Mouse (Mus musculus): ENCODE data around the gene Tmem178. TPM values are rescaled to one million over a fixed set of nuclear protein-coding genes. Genes with fewer than 3 reads are reported as not detected.

The Tmem178 gene
- 100 to 1,000 TPM; 110 to 111 TPM for total RNA-seq (2021)

DNA sequence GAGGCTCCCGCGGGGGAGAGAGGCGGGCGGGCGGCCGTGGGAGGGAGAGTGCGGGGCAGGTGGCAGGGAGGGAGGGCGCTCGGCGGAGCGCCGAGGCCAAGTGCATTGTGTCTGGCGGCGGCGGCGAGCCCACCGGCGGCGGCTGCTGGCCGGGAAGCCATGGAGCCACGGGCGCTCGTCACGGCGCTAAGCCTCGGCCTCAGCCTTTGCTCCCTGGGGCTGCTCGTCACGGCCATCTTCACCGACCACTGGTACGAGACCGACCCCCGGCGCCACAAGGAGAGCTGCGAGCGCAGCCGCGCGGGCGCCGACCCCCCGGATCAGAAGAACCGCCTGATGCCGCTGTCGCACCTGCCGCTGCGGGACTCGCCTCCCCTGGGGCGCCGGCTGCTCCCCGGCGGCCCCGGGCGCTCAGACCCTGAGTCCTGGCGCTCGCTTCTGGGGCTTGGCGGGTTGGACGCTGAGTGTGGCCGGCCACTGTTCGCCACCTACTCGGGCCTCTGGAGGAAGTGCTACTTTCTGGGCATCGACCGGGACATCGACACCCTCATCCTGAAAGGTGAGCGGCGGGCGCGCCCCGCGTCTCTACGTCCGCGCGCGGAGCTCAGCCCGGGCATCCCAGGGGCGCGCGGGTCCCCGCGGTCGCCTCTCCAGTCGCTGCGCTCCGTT is at the start of gene Tmem178:
Gene Tmem178, plus strand, starts transcription at position 103 of the 669 bp plus-strand sequence.
- peak in 1 of 2 experiments; percentile 26 for DNase-seq

DNA sequence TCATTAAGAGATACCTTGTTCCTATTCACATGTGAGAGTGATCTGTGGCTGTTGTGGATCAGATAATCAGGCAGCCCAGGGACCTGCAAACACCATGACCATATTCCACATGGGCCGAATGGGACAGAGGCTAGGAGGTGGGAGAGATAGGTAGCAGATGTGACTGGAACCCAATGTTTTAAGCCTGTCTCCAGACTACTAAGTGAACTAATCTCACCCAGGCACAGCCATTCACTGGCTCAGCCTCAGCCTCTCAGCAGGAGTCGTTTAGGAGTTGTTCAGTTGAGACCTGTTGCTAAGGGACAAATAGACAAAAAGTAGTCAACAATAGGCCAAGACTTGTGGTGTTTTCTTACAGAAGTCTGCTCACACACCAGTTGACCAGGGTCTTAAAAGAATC is 48.0 kb upstream of the Tmem178 start:
- DNase-seq, result no peak

DNA sequence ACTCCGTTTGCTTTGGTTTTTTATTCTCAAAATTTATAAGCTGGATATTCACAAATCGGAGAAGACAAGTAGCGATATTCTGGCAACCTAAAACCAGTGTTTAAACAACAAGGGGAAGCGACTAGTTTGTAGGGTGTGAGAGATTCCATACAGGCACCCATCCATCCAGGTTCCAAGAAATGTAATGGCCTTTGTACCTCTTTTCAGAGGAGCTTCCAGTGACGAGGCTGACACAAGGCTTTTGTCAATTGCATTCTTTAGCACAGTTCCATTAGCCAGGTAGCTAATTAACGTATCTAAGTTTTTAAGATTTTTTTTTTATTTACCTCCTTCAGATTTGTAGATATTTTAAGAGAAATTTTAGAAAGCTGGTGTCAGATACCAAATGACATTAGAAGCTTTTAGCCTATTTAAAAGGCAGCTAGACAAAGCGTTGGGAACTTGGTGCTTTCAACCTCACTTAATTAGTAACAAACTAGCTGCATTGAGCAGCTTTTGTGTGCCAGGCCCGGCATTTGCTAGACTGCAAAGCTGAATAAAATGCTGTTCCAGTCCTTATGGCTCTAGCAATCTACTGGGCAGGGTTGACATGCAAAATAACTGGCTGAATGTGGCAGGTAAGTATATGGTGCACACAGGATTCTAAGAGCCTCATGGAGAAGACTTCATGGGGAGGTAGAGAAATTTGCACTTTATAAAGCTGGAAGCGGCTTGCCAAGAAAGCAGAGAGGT is 46.6 kb upstream of the Tmem178 start:
- no peak for DNase-seq

DNA sequence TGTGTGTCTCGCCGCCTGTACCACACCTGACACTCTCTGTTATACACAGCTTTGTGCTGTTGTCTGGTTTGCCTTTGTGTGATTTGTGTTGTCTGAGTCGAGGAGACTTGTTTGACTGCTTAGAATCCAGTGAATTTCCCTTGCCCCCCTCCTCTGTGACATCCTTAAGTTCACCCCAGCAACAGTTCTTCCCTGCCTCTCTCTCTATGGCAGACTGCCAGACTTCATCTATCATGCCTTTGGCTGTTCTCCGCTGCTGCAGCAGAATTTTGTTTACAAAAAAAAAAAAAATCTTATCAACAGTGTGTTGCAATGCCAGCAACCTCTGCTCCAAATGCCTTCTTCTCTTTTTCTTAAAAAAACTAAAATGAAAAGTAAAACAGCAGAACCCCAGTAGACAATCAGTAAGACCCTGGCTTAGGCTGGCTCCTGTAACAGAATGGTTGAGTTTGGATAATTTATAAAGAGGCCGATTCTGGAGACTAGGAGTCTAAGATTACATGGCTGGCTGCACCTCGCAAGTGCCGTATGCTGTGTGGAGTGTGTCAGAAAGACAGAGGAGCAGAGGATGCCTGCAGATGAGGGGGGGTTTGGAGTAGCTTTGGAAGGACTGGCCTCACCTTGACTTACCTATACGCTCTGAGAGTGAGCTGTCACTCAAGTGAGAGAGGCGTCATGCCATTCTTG is 44.8 kb upstream of the Tmem178 start:
- DNase-seq, result no peak

DNA sequence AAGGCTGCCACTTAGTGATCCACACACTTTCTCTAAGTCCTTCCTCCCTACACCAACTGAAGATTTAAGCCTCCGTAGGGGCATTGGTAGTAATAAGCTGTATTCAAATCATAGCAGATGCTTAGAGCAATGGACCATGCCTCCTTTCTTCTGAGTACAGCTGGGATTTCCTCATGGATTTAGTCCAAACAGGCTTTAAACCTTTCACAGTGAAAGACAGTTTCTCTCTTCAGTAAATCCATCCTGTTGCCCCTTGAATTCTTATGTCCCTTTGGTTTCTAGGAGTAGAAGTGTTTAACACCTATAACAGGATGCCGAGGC is 44.3 kb upstream of the Tmem178 start:
- no peak for DNase-seq

DNA sequence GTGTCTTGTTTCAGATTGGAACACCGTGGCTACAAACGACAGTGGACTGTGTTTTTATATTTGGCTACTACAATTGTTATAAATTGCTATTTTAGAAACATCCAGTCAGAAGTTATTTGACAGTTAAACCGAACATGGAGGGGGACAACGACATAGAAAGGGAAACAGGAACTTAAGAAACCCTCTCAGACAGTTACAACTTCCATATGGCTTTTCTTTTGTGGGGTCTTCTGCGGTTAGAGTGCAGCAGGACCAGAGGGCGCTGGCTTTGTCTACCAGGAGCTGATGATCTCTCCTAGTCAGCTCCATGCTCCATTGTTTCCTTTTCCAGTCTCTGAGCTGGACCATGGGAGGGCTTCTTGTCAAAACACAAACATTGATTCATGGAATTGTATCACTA is 42.5 kb upstream of the Tmem178 start:
- DNase-seq, result no peak

DNA sequence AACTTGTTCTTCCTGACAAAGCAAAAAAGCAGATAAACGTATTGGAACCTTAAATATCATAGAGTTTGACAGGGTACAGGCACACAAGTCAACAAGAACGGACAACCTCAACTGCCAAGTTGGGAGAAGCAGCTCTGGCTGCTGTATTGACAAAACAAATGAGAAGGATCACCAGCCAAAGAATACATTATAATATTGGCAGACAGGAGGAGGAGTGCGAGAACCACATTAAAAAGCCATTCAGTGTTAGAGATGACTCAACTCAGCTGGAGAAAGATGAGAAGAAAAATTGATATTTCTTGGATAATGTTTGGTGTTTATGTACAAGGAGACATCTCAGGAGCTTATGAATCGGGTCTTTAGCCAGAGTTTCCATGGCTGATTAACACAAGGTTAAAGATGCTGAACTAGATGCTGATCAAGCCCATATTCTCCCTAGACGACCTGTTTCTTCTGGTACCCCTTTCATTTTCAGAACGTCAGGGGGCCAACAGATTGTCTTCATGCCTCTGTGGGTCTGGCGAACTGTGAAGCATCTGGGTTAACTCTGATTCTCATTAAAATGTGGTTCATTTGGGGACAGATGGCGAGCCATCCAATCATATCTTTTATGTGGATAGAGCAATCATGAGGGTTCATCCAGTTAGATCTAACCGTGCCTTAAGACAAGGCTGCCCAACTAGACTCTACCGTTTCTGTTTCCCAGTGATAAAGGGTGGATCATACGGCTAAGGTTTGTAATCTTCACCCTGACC is 41.1 kb upstream of the Tmem178 start:
- no peak for DNase-seq

DNA sequence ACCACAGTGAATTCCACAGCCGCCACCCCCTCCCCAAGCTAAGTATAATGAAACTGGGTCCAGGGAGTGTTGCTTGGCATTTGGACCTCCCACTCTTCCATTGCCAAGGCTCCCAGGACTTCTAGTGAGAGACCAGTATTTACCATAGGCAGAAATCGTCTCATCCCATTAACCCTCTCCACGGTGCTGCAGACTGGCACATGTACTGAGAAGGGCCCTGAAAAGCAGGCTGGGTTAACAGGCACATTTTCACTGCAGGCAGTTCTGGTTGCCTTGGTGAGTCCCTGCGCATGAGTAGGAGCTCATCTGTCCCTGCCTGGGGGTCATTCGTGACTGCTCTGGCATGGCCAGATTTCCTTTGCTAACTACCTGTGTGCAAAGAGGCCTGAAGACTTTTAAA is 40.4 kb upstream of the Tmem178 start:
- DNase-seq, result no peak

DNA sequence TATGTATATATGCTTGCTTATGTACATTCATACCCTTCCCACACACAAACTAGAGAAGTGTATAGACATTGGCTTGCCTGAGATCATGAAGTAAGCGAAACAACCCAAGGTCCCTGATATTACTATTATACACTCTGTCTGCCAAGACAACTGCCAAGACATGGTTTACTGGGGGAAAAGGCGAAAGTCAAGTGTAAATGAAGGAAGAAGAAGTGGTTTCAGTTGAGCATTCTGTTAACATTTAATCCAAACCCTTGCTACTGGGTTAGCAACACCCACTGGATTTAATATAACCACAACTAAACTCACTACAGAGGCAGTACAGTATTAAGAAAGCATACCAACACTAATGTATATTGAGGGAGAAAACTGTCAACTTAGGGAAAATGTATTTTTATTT is 28.8 kb upstream of the Tmem178 start:
- DNase-seq, result no peak

DNA sequence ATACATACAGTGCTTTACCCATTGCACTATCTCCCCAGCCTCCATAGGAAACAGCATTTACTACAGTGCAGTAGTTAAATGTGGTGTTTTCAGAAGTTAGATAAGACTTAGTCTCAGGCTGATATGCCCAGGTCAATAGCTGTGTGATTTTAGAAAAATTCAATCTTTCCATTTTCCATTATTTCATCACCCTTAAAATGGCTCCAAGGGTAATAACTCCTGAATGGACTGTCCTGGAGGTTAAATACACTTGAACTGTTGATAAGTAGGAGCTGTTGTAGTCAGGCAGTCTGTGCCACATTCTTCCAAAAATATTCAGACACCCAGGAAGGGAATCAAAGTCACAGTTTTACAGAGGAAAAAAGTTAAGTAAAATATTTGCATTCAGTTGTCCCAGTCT is 25.2 kb upstream of the Tmem178 start:
- no peak for DNase-seq

DNA sequence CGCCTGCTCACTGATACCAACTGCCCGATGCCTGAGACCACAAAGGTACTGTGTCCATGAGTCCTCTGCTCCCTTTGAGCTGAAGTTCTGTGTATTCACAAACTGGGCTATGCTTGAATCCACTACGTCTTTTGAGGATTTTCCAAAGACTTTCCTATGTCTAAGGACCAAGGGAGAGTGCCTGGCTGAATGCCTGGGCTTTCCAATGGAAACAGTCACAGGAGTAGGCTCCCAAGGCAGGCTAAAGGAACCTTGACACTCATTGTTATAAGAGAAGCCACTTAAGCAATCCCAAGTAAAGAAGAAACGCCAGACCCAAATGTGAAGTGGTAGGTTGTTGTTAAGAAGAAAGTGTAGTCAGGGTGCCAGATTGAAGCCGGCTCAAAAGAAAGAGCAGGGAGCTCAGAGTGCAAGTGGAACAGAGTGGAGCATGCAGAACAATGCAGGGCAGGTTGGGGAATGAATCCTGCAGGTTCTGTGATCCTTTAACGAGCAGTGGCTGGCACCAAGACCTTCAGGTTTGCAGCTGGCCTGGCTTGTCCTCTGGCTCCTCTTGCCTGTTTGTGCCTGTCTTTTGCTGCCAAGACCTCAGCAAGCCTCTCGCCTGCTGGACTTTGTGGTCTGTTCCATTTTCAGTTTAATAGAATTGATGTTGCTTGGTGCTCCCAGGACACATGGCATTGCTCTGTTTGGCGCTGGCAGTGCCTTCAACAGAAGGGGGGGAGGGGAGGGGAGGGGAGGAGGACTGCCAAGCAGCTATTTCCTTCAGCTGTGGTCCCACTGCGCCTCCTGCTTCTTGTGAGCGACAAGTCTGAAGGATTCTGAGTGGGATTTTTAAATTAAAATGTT is 22.9 kb upstream of the Tmem178 start:
- DNase-seq, result peak; percentile 36 to 42

DNA sequence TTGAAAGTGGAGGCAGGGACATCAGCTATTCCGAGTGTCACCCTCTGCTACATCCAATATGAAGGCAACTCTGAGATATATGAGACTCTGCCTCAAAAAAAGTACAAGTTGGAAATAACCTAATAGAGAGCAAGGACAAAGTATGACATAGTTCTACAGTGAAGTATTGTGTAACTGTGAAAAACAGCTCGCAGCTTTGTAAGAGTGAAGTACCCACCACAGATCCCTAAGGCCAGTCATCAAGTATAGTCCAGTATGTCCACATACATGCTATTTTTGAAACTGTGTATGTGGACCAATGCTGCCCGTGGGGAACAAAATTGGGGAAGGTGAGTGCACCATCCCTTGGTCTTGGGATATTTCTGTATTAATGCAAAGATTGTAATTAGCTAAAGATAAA is 18.9 kb upstream of the Tmem178 start:
- no peak for DNase-seq

DNA sequence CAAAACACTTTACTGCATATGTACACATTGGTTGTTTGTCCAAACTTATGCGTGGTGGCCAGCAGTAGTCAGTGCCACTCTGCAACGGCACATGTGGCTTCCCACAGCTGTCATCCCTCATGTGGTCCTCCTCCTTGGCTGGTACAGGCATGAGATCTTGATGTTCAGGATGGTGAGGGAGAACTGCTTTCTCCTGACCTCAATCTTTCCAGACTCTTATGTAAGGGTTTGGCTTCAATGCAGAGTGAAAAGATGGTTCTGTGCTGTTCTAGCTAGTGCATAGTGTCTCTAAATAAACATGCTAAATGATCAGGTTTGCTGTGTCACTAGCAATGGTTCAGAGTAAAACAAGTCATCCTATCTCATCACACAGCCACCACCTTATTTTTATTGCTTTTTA is 17.3 kb upstream of the Tmem178 start:
- no peak for DNase-seq

DNA sequence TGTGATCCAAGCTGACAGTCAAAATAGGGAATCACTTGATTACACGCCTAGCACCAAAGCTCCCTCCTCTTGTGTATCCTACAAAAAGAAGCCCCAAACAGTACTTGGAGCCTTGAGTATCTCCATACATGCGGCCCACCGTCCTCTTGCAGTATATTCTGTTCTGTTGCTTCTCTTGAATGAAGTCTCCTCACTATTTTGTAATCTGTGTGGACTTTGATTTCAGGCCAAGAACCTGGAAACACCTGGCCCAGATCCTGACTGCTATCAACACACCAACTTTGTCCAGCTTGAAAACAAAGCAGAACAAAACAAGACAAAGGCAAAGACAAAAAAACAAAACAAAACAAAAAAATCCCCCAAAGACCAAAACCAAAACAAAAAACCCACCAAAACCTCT is 11.7 kb upstream of the Tmem178 start:
- DNase-seq, result no peak

DNA sequence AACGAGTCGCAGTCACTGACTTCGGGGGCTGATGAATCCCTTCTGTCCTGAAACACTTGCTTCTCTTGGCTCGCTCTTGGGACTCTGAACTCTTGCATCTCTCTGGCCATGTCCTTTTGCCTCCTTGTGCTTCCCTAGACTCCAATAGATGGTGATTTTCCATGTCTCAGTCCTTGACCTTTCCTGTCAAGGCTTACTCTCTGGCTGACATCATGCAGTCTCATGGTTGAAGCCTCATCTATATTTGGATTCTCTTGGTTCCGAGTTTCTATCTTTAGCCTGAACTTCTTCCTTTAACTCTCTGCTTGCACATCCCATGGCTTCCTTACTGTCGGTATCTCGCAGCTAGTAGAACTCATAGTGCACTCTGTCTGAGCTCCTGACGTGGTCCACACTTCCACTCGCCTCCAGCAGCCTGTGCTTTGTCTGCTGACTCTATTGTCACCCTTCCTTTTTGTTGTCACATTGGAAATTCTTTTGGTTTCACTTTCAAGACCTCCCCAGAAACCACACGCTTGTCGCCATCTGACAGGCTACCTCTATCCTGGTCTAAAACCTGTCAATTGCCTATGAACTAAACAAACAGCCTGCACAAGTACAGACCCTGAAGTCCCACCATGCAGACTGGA is 10.9 kb upstream of the Tmem178 start:
- no peak for DNase-seq

DNA sequence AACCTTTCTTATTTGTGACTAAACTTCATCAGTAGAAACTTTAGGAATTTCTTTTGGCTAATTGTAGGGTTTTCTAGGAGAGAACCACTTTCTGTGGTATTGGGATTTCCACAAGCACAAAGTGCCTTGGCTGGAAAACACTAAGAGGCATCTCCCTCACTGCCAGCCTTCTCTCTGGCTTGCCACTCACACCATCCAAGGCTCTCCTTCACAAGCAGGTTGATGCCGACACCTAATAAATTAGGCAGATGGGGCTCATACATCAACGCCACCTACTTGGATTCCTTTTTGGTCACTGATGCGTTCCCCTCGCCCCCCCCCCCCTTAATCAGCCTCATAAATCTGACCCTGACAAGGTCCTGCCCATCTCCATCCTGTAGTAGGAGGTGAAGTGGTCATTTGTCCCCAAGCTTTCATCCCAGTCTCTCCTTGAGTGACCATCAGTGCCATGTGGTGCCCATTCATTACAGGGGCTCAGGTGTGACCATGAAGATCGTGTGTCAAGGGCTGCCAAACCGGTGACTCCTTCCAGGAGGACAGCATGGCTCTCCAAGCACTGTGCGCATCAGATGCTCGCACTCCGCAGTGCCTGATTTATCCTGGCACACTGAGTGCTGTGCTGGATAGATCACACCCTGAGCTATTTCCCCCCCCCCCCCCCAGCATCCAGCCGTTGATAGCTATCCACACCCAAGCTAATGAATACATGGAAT is 8.5 kb upstream of the Tmem178 start:
- no peak for DNase-seq

DNA sequence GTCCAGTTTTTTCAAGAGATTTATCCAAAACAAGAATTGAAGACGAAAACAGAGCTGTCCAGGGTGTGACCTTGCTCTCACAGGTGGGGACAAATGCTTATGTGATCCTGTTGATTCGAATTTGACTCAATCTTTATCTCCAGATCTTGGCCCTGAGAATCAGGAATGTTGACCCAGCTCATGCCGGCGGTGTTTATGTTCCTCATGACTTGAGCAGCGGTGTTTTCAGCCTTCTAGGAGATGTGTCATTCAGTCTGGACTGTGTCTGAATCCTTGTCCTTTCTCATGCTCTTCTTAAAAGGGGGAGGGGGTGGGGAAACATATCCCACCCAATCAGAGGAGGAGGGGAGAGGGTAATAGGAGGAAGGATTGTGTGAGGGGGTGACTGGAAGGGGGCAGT is 7.9 kb upstream of the Tmem178 start:
- no peak for DNase-seq

DNA sequence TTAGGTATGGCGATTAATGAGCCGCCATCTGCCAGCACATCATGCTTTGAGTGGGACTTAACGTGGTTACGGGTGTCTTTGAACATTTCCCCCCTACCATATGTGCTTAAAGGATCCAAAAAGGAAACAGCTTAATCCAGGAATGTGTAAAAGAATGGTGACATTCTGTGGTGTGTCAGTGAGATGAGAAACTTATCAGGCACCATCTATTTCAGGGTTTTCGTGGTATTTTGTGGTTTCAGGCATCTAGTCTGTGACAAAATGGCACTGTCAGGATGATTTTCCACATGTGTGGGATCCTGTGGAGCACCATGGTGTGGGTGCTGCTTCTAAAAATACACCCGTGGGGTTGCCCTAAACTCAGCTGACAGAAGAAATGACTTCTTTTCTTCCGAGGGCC is 4.6 kb upstream of the Tmem178 start:
- DNase-seq, result no peak

DNA sequence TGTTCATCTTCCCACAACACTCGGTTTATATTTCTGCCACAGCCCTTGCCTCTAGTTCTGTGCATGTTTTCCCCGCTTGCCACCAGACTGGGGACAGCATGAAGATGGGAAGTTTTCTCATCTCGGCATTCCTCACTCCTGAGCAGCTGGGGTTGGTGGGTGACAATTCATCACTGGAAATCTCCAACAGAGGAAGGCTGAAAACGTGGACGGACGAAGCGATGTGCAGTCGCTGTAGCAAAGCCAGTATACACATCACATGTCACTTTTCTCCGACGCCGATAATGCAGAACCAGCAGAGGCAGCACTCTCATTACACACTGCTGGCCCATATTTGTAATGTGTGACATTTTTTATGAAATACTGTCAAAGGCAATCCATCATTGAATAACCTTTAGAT is 2.6 kb upstream of the Tmem178 start:
- DNase-seq, result peak in 1 of 2 experiments; percentile 28

DNA sequence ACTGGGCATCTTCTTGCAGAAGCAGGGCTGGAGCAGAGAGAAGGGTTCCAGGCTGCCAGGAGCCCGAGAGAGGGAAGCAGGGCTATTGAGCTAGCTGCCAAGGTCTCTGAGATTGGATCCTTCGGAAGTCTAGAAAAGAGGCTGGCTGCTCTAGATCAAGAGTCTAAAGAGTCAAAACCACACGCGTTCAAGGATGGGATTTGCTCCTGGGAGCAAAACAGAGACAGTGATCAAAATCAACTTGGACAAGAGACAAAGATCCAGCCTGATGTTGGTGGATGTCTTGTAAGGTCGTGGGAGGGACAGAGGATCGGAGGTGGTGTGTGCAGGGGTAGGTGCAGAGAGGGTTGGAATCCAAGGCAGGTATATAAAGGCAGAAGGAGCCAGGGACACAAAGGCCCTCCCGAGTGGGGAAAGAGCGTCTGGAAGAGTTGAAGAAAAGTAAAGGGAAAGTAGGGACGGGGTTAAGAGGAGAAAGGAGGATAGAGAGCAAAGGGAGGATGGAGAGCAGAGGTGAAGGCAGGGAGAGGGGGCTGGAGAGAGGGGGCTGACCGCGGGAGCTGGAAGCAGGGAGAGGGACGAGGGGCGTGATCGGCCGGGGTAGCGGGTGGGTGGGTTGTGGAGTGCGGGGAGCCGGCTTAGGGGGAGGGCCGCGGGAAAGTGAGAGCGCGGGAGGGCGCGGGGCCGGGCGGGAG is 450 bp upstream of the Tmem178 start:
- no peak for DNase-seq

All from layer of hippocampus, postnatal 36 days (tissue).